Mouse (Mus musculus) intestine, embryonic 16.5 days (tissue): ENCODE measurements around the gene 1700061G19Rik. TPM values are rescaled to one million over a fixed set of nuclear protein-coding genes. Genes with fewer than 3 reads are reported as not detected.

Experiments
- ATAC-seq: fragments of 200-750 bp; cut with Nextera tagmentation; 2 replicates; pipeline ENCODE4 v1.8.0; 2017; ENCODE audit warnings: moderate TSS enrichment, moderate library complexity
- H3K27ac ChIP-seq: fragments of 300-500 bp; sonication (generic); 2 replicates; pipeline ENCODE4 v1.5.1; 2014; ENCODE audit warnings: mild to moderate bottlenecking, low read length
- H3K27me3 ChIP-seq: fragments of 300-500 bp; sonication (generic); replicated peaks from 2 replicates; pipeline ENCODE4 v1.6.1; 2014; ENCODE audit warnings: low read length, control low read depth, mixed read lengths; ENCODE audit not compliant: control insufficient read depth, insufficient read depth
- H3K36me3 ChIP-seq: fragments of 300-500 bp; sonication (generic); 2 replicates; pipeline ENCODE4 v1.6.1; 2014; ENCODE audit warnings: low read length, control low read depth; ENCODE audit not compliant: control insufficient read depth, insufficient read depth
- H3K4me1 ChIP-seq: fragments of 300-500 bp; sonication (generic); 2 replicates; pipeline ENCODE4 v1.6.1; 2014; ENCODE audit warnings: low read length, control low read depth, mixed read lengths; ENCODE audit not compliant: control insufficient read depth, insufficient read depth
- H3K4me2 ChIP-seq: fragments of 300-500 bp; sonication (generic); 2 replicates; pipeline ENCODE4 v1.6.1; 2014; ENCODE audit warnings: low read depth, low read length, control low read depth
- H3K4me3 ChIP-seq: fragments of 300-500 bp; sonication (generic); 2 replicates; pipeline ENCODE4 v1.5.1; 2014; ENCODE audit warnings: mild to moderate bottlenecking, low read length
- H3K9ac ChIP-seq: fragments of 300-500 bp; sonication (generic); 2 replicates; pipeline ENCODE4 v1.6.1; 2014; ENCODE audit warnings: low read depth, low read length
- H3K9me3 ChIP-seq: fragments of 300-500 bp; sonication (generic); 2 replicates; pipeline ENCODE4 v1.6.1; 2016; ENCODE audit warnings: low read length, control low read depth; ENCODE audit not compliant: control insufficient read depth
- WGBS: fragments of 180-500 bp; shearing (Covaris S2); extraction: QIAGEN DNeasy Blood & Tissue Kit; methylation state at CpG from one replicate; pipeline ENCODE4 v1.1.7; 2014; 5-methylcytosine and 5-hydroxymethylcytosine counted together
- polyA plus RNA-seq: library from polyadenylated mRNA; unstranded; fragments of >200 nt; fragmentation: Nextera tagmentation; extraction: Ambion mirVana; gene quantifications from 2 replicates; pipeline ENCODE4 v1.2.1, GENCODE M21; 2015

The 1700061G19Rik gene
- polyA plus RNA-seq, 1 experiment from 2014 or later = 0.17 TPM

GRCm38 (mm10) chr17:56840524-56840923 lies 34.8 kb upstream of the 1700061G19Rik start:
- no peak overlapping the region for H3K4me3 ChIP-seq
- WGBS = 83% methylated on average over 7 of the region's 7 CpGs
- ATAC-seq = no peak
- H3K4me2 ChIP-seq = no peak overlapping the region
- no peak overlapping the region for H3K9ac ChIP-seq
- H3K9me3 ChIP-seq = no peaks in the 10 kb centered on the region
- H3K4me1 ChIP-seq = no peaks in the 10 kb centered on the region
- no peaks in the 10 kb centered on the region for H3K27me3 ChIP-seq
- H3K27ac ChIP-seq = no peak overlapping the region
- H3K36me3 ChIP-seq = no peaks in the 10 kb centered on the region

GRCm38 (mm10) chr17:56842173-56842572 lies 33.1 kb upstream of the 1700061G19Rik start:
- H3K9me3 ChIP-seq = no peaks in the 10 kb centered on the region
- H3K4me3 ChIP-seq = no peak overlapping the region
- no peaks in the 10 kb centered on the region for H3K27me3 ChIP-seq
- H3K4me2 ChIP-seq = no peak overlapping the region
- H3K36me3 ChIP-seq = no peaks in the 10 kb centered on the region
- no peak overlapping the region for H3K27ac ChIP-seq
- H3K4me1 ChIP-seq = no peaks in the 10 kb centered on the region
- H3K9ac ChIP-seq = no peak overlapping the region
- no peak for ATAC-seq
- 72% methylated on average over 5 of the region's 5 CpGs for WGBS

- Histone ChIP-seq H3K27ac (no peak overlapping the region), H3K9ac (no peak overlapping the region), H3K4me1 (no peaks in the 10 kb centered on the region), H3K36me3 (no peaks in the 10 kb centered on the region), H3K27me3 (no peaks in the 10 kb centered on the region), H3K4me2 (no peak overlapping the region), H3K4me3 (no peak overlapping the region), H3K9me3 (no peaks in the 10 kb centered on the region)
- ATAC-seq = no peak
- 75% methylated on average over 5 of the region's 5 CpGs for WGBS
Measured at GRCm38 (mm10) chr17:56843678-56844077, 31.6 kb upstream of the 1700061G19Rik start.

- Histone ChIP-seq H3K4me3 (no peak overlapping the region), H3K4me1 (no peaks in the 10 kb centered on the region), H3K36me3 (no peaks in the 10 kb centered on the region), H3K27me3 (no peaks in the 10 kb centered on the region), H3K4me2 (no peak overlapping the region), H3K9me3 (no peaks in the 10 kb centered on the region), H3K9ac (no peak overlapping the region), H3K27ac (no peak overlapping the region)
- ATAC-seq = no peak
- 83% methylated on average over 5 of the region's 5 CpGs for WGBS
Measured at GRCm38 (mm10) chr17:56848785-56849184, 26.5 kb upstream of the 1700061G19Rik start.

GRCm38 (mm10) chr17:56849710-56850109 lies 25.6 kb upstream of the 1700061G19Rik start:
- ATAC-seq = no peak
- no peaks in the 10 kb centered on the region for H3K4me1 ChIP-seq
- H3K27me3 ChIP-seq = no peaks in the 10 kb centered on the region
- H3K4me2 ChIP-seq = no peak overlapping the region
- 79% methylated on average over 13 of the region's 13 CpGs for WGBS
- no peak overlapping the region for H3K27ac ChIP-seq
- H3K4me3 ChIP-seq = no peak overlapping the region
- no peaks in the 10 kb centered on the region for H3K9me3 ChIP-seq
- H3K36me3 ChIP-seq = no peaks in the 10 kb centered on the region
- H3K9ac ChIP-seq = no peak overlapping the region

- no peak overlapping the region for H3K27ac ChIP-seq
- H3K4me3 ChIP-seq = no peak overlapping the region
- H3K9ac ChIP-seq = no peak overlapping the region
- no peaks in the 10 kb centered on the region for H3K27me3 ChIP-seq
- no peak overlapping the region for H3K4me2 ChIP-seq
- H3K4me1 ChIP-seq = no peaks in the 10 kb centered on the region
- 78% methylated on average over 3 of the region's 3 CpGs for WGBS
- H3K36me3 ChIP-seq = no peaks in the 10 kb centered on the region
- no peak for ATAC-seq
- H3K9me3 ChIP-seq = no peaks in the 10 kb centered on the region
Measured at GRCm38 (mm10) chr17:56851167-56851566, 24.1 kb upstream of the 1700061G19Rik start.

GRCm38 (mm10) chr17:56855421-56855820 lies 19.9 kb upstream of the 1700061G19Rik start:
- no peaks in the 10 kb centered on the region for H3K27me3 ChIP-seq
- H3K9me3 ChIP-seq = no peaks in the 10 kb centered on the region
- no peak overlapping the region for H3K4me3 ChIP-seq
- WGBS = 74% methylated on average over 3 of the region's 3 CpGs
- H3K4me2 ChIP-seq = no peak overlapping the region
- no peak overlapping the region for H3K9ac ChIP-seq
- no peak for ATAC-seq
- no peaks in the 10 kb centered on the region for H3K4me1 ChIP-seq
- no peaks in the 10 kb centered on the region for H3K36me3 ChIP-seq
- H3K27ac ChIP-seq = no peak overlapping the region

- Histone ChIP-seq H3K36me3 (no peaks in the 10 kb centered on the region), H3K4me2 (no peak overlapping the region), H3K27ac (0 out of 2 replicates have a peak overlapping the region, but pooled peaks have one; percentile 35), H3K9me3 (no peaks in the 10 kb centered on the region), H3K4me3 (no peak overlapping the region), H3K9ac (no peak overlapping the region), H3K4me1 (no peaks in the 10 kb centered on the region), H3K27me3 (no peaks in the 10 kb centered on the region)
- ATAC-seq = 0 out of 2 replicates have a peak, but pooled peaks have one; percentile 25
- 50% methylated on average over 4 of the region's 4 CpGs for WGBS
Measured at GRCm38 (mm10) chr17:56858216-56858615, 17.1 kb upstream of the 1700061G19Rik start.

GRCm38 (mm10) chr17:56858922-56859321 lies 16.4 kb upstream of the 1700061G19Rik start:
- peak overlapping the region; percentile 35; the same call in 1 of the 2 replicates for H3K27ac ChIP-seq
- H3K4me3 ChIP-seq = no peak overlapping the region
- no peaks in the 10 kb centered on the region for H3K36me3 ChIP-seq
- no peak for ATAC-seq
- H3K9me3 ChIP-seq = no peaks in the 10 kb centered on the region
- H3K9ac ChIP-seq = no peak overlapping the region
- H3K27me3 ChIP-seq = no peaks in the 10 kb centered on the region
- no peaks in the 10 kb centered on the region for H3K4me1 ChIP-seq
- H3K4me2 ChIP-seq = no peak overlapping the region
- 41% methylated on average over 7 of the region's 7 CpGs for WGBS

- Histone ChIP-seq H3K9ac (no peak overlapping the region), H3K27ac (no peak overlapping the region; the same call in 1 of the 2 replicates), H3K4me1 (no peaks in the 10 kb centered on the region), H3K36me3 (no peaks in the 10 kb centered on the region), H3K4me3 (no peak overlapping the region), H3K4me2 (no peak overlapping the region), H3K9me3 (no peaks in the 10 kb centered on the region), H3K27me3 (no peaks in the 10 kb centered on the region)
- WGBS = 53% methylated on average over 3 of the region's 3 CpGs
- ATAC-seq = peak; percentile 83
Measured at GRCm38 (mm10) chr17:56861197-56861596, 14.1 kb upstream of the 1700061G19Rik start.
